Mouse (Mus musculus): ENCODE measurements around the gene Catsper1. TPM values are rescaled to one million over a fixed set of nuclear protein-coding genes. Genes with fewer than 3 reads are reported as not detected.

Gene Catsper1
- not detected in 2 replicates for polyA plus RNA-seq (2012)

- TF ChIP-seq GATA1 (IDR thresholded peaks at IDR 0.05; ENCODE audit: low read length): no peak
Measured at GRCm38 (mm10) chr19:5335441-5335840, at the start of gene Catsper1. TSS of gene Catsper1 (plus strand) at chr19:5335741.

- TF ChIP-seq GATA1 (IDR thresholded peaks at IDR 0.05; ENCODE audit: low read length): no peak
Measured at GRCm38 (mm10) chr19:5294972-5295735, 40.4 kb upstream of the Catsper1 start, which contains the start of gene Sf3b2. TSS of gene Sf3b2 (minus strand) at chr19:5295455.

- TF ChIP-seq GATA1 (IDR thresholded peaks at IDR 0.05; ENCODE audit: low read length): no peak
Measured at GRCm38 (mm10) chr19:5295736-5296075, 39.8 kb upstream of the Catsper1 start.

GRCm38 (mm10) chr19:5296630-5297029, 38.9 kb upstream of the Catsper1 start:
- TF ChIP-seq GATA1 (IDR thresholded peaks at IDR 0.05; ENCODE audit: low read length): no peak

- TF ChIP-seq GATA1 (IDR thresholded peaks at IDR 0.05; ENCODE audit: low read length): no peak
Measured at GRCm38 (mm10) chr19:5297903-5298800, 37.4 kb upstream of the Catsper1 start, which contains the start of gene Gal3st3. TSS of gene Gal3st3 (plus strand) at chr19:5298331.

- no peak for TF ChIP-seq GATA1 (IDR thresholded peaks at IDR 0.05; ENCODE audit: low read length)
Measured at GRCm38 (mm10) chr19:5300588-5300987, 35.0 kb upstream of the Catsper1 start.

GRCm38 (mm10) chr19:5302455-5302854, 33.1 kb upstream of the Catsper1 start:
- TF ChIP-seq GATA1 (IDR thresholded peaks at IDR 0.05; ENCODE audit: low read length): no peak

- no peak for TF ChIP-seq GATA1 (IDR thresholded peaks at IDR 0.05; ENCODE audit: low read length)
Measured at GRCm38 (mm10) chr19:5306279-5306678, 29.3 kb upstream of the Catsper1 start.

GRCm38 (mm10) chr19:5306968-5307734, 28.4 kb upstream of the Catsper1 start:
- no peak for TF ChIP-seq GATA1 (IDR thresholded peaks at IDR 0.05; ENCODE audit: low read length)

- TF ChIP-seq GATA1 (IDR thresholded peaks at IDR 0.05; ENCODE audit: low read length): no peak
Measured at GRCm38 (mm10) chr19:5309025-5309424, 26.5 kb upstream of the Catsper1 start.

- no peak for TF ChIP-seq GATA1 (IDR thresholded peaks at IDR 0.05; ENCODE audit: low read length)
Measured at GRCm38 (mm10) chr19:5313189-5313588, 22.4 kb upstream of the Catsper1 start.

GRCm38 (mm10) chr19:5323801-5324200, 11.7 kb upstream of the Catsper1 start:
- TF ChIP-seq GATA1 (IDR thresholded peaks at IDR 0.05; ENCODE audit: low read length): no peak

- no peak for TF ChIP-seq GATA1 (IDR thresholded peaks at IDR 0.05; ENCODE audit: low read length)
Measured at GRCm38 (mm10) chr19:5327970-5328369, 7.6 kb upstream of the Catsper1 start.

- no peak for TF ChIP-seq GATA1 (IDR thresholded peaks at IDR 0.05; ENCODE audit: low read length)
Measured at GRCm38 (mm10) chr19:5334741-5335140, 800 bp upstream of the Catsper1 start.

GRCm38 (mm10) chr19:5337975-5338374, 2.4 kb downstream of the Catsper1 start:
- TF ChIP-seq GATA1 (IDR thresholded peaks at IDR 0.05; ENCODE audit: low read length): no peak

- TF ChIP-seq GATA1 (IDR thresholded peaks at IDR 0.05; ENCODE audit: low read length): no peak
Measured at GRCm38 (mm10) chr19:5341360-5341759, 5.8 kb downstream of the Catsper1 start.

Data from G1E-ER4 (cell line).